Mouse (Mus musculus) spleen, adult 2 months (tissue): ENCODE results near the gene Cdh5. TPM values are rescaled to one million over a fixed set of nuclear protein-coding genes. Genes with fewer than 3 reads are reported as not detected.
"Not testable (repeated sequence)": the region's sequence is repeated elsewhere in the genome, so short reads cannot be mapped to it uniquely, and the experiment has no call there.

Source experiments
- DNase-seq, 2 experiments: peaks; one replicate each; pipeline versions ENCODE4 v3.0.0 to v3.0.0-alpha.2; 2012 to 2021; ENCODE audit warnings: low spot score in 2 of 2, low read depth in 1 of 2
- H3K27ac ChIP-seq: fragments of 200-500 bp; 2 replicates; pipeline ENCODE4 v1.5.1; 2012; ENCODE audit warnings: low read length, inconsistent platforms; ENCODE audit not compliant: insufficient read depth
- H3K27me3 ChIP-seq: fragments of 200-500 bp; 2 replicates; pipeline ENCODE4 v1.6.1; 2012; ENCODE audit warnings: mild to moderate bottlenecking, moderate library complexity, low read length, inconsistent platforms; ENCODE audit not compliant: control insufficient read depth, insufficient read depth
- H3K36me3 ChIP-seq: fragments of 200-500 bp; 2 replicates; pipeline ENCODE4 v1.6.1; 2012; ENCODE audit warnings: mild to moderate bottlenecking, low read length, inconsistent platforms; ENCODE audit not compliant: control insufficient read depth, insufficient read depth
- H3K4me1 ChIP-seq: fragments of 200-500 bp; 2 replicates; pipeline ENCODE4 v1.6.1; 2011; ENCODE audit warnings: inconsistent platforms; ENCODE audit not compliant: control insufficient read depth, insufficient read depth, insufficient read length
- H3K4me3 ChIP-seq: fragments of 200-500 bp; 2 replicates; pipeline ENCODE4 v1.5.1; 2011; ENCODE audit warnings: mild to moderate bottlenecking, inconsistent platforms; ENCODE audit not compliant: insufficient read depth, insufficient read length; ENCODE audit errors: extremely low read depth
- CTCF ChIP-seq: fragments of 200-500 bp; IDR thresholded peaks from 2 replicates; pipeline ENCODE4 v1.5.1; 2011; ENCODE audit warnings: mild to moderate bottlenecking, inconsistent platforms; ENCODE audit not compliant: insufficient read depth, insufficient read length, insufficient replicate concordance; ENCODE audit errors: extremely low read depth
- POLR2A ChIP-seq: fragments of 200-500 bp; IDR thresholded peaks from 2 replicates; pipeline ENCODE4 v1.6.1; 2011; ENCODE audit warnings: low read depth, low read length, inconsistent platforms
- WGBS: fragments of 180-500 bp; shearing (Covaris S2); methylation state at CpG from one replicate; pipeline ENCODE4 v1.1.7; 2018; 5-methylcytosine and 5-hydroxymethylcytosine counted together
- polyA plus RNA-seq: library from polyadenylated mRNA; depleted of rRNA; stranded (reverse); fragments of >200 nt; gene quantifications from 2 replicates; pipeline ENCODE4 v1.2.3, GENCODE M21; 2012

The Cdh5 gene
- polyA plus RNA-seq, 1 experiment: 23.3 TPM

DNA sequence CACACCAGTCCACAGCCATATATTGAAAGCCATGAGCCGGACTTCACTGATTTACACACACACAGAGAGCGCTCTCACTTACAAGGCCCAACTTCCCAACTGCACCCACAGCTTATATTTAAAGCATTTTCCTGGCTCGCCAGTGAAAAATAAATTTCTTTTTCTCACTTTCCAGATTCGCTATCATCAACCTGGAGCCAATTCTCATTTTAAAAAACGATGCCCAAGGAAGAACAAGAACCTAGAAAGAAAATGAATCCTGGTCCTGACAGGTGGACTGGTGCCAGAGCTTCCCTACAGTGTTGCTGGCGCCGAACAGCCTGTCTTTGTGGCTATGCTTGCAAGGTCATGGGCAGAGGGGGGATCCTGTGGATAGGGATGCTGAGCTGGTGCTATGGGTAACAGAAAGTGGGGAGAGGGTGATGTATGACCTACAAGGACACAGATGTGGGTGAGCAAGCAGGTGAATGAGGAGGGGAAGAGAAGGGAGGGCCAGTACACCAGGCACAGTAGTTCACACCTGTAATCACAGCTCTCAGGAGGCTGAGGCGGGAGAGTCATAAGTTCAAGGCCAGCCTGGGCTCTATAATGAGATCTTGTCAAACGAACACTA, 35.4 kb upstream of the Cdh5 start:
- no peak for TF ChIP-seq POLR2A
- TF ChIP-seq CTCF: no peak
- Histone ChIP-seq H3K27ac (no peak overlapping the region), H3K4me1 (no peaks in the 10 kb centered on the region), H3K36me3 (no peaks in the 10 kb centered on the region), H3K4me3 (no peak overlapping the region), H3K27me3 (no peaks in the 10 kb centered on the region)
- WGBS: 88% methylated on average over 9 of the region's 9 CpGs
- DNase-seq: no peak

DNA sequence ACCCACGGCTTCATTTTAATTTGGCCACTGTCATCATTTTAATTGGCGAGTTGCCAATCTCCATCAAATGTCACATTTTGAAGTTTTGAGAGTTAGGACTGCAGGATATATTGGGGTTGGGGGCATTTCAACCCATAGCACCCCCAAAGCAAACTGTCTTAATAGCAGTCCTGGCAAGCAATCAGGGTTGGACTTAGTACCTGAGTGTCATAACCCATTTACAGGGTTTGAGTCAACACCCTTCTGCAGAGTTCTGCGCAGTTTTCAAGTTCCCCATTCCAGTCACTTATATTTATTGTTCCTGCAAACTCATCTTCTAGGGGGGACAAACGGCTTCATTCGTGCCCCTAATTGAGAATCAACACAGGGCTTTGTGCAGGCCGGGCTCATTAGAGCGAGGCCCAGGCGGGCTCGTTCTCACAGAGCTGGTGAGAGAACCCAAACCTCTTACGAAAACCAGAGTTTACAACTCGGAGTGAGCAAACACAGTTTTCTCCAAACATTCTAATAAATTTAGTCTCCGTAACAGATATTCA, 34.0 kb upstream of the Cdh5 start:
- DNase-seq: no peak
- Histone ChIP-seq H3K27ac (no peak overlapping the region), H3K4me1 (no peaks in the 10 kb centered on the region), H3K4me3 (no peak overlapping the region), H3K36me3 (no peaks in the 10 kb centered on the region), H3K27me3 (no peaks in the 10 kb centered on the region)
- TF ChIP-seq POLR2A: no peak
- 89% methylated on average over 12 of the region's 12 CpGs for WGBS

DNA sequence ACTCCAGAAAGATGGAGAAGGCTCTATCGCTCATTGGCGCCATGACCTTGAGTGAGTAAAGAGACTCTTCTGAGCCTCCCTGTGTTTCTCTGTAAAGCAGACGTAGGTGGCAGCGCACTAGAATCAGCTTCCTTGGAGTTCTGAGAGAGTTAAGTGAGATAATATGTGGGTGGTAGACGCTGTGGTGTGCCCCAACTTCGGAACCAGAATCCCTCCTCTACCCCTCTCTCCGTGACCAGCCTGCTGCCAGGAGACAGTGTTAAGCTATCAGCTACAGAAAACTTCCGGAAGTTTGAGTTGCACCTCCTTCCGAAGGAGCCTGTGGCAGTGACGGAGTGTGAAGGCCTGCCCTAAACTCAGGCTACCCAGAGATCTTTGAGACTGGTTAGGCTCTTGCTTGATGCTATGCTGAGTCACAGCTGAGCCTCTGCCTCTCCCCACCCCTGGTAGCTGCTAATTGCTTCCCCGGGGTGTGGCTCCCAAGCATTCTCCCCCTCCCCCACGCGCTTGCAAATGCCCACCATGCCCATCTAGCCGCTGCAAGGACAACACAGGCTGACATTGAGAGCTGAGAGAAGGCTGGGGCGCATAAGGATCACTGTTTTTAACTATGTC, 32.9 kb upstream of the Cdh5 start:
- Histone ChIP-seq H3K27me3 (no peaks in the 10 kb centered on the region), H3K4me1 (no peaks in the 10 kb centered on the region), H3K27ac (no peak overlapping the region), H3K36me3 (no peaks in the 10 kb centered on the region), H3K4me3 (no peak overlapping the region)
- 75% methylated on average over 15 of the region's 15 CpGs for WGBS
- no peak for DNase-seq
- TF ChIP-seq CTCF (no peak), POLR2A (no peak)

DNA sequence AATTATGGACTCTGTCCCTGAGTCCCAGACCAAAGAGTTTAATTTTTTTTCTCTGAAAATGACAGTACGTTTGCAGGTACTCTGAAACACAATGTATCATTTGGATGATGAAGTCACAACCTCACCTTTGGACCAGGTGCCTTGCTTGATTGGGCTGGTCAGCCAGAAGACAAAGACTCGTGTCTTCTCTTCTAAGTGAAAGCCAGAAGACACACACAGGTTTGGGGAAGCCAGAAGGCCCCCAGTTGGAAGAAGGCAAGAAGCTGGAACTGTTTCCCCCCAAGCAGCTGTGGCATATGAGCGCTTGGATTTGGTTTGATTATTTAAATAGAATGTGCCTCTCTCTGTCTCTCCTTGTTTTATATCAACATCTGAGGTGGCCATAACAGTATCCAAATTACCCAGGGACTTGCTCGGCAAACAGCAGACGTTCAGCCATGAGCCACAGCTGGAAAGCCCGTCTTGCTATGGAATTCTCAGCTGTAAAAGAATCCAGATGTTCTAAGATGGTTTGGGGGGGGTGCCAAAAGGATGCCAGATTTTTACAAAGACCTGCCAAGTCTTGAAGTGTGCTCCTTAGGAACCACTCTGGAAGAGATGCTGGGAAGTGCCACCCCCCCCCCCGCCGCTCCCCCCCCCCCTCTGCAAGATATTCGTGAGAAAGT, 31.1 kb upstream of the Cdh5 start:
- H3K4me1 ChIP-seq, H3K27ac ChIP-seq, DNase-seq, H3K36me3 ChIP-seq, H3K4me3 ChIP-seq, H3K27me3 ChIP-seq: not testable (repeated sequence)
- WGBS: 79% methylated on average over 9 of the region's 9 CpGs

DNA sequence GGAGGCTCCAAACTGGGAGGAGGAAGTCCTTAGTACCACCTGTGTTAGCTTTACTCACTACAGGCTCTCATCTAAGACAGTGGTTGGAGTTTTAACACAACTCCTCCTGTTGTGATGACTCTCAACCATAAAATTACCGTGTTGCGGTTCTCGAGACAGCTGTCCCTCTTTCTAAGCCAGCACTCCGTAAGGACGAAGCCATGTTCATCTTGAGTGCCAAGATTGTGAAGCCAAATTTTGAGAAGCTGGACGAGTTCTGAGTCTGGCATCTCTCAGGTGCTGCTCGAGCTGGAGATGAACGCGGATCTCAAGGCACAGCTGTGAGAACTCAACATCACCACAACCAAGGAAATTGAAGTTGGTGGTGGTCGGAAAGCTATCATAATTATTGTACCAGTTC, 30.5 kb upstream of the Cdh5 start:
- TF ChIP-seq POLR2A (no peak), CTCF (no peak)

DNA sequence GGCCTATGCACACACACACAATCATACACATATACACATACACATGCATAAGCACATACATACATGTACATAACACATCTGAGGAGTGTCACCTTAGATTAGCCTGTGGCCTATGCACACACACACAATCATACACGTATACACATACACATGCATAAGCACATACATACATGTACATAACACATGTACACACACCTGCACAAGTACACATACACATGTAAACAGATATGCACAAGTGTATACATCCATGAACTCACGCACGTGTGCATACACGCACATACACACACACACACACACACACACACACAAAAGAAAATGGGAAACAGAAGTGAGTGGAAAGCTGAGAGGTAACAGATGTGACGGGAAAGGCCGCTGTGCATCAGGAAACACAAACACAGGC, 26.3 kb upstream of the Cdh5 start:
- no peaks in the 10 kb centered on the region for H3K4me1 ChIP-seq
- H3K36me3 ChIP-seq: no peaks in the 10 kb centered on the region
- H3K27me3 ChIP-seq: no peaks in the 10 kb centered on the region
- no peak for DNase-seq
- WGBS: 94% methylated on average over 6 of the region's 6 CpGs
- no peak for TF ChIP-seq CTCF
- no peak for TF ChIP-seq POLR2A
- no peak overlapping the region for H3K27ac ChIP-seq
- H3K4me3 ChIP-seq: no peak overlapping the region

More for the DNA sequence above, 30.5 kb upstream of the Cdh5 start:
- no peak overlapping the region for H3K27ac ChIP-seq
- no peak for DNase-seq
- WGBS: 85% methylated on average over 10 of the region's 10 CpGs
- no peaks in the 10 kb centered on the region for H3K36me3 ChIP-seq
- H3K4me3 ChIP-seq: no peak overlapping the region
- H3K4me1 ChIP-seq: no peaks in the 10 kb centered on the region
- H3K27me3 ChIP-seq: no peaks in the 10 kb centered on the region
